Mouse (Mus musculus) hematopoietic stem cell, adult 5-6 weeks (primary cell): Measurements from ENCODE around the gene Pak1. TPM values are rescaled to one million over a fixed set of nuclear protein-coding genes. Genes with fewer than 3 reads are reported as not detected.

Experiments
- ATAC-seq, 2 experiments: fragments of 125-278 bp in 1 of 2; replicated peaks in 1 of 2; 2 replicates each; pipeline ENCODE4 v1.8.0; 2016 to 2017; ENCODE audit warnings: inconsistent platforms in 2 of 2, mild to moderate bottlenecking in 2 of 2, moderate number of reproducible peaks in 2 of 2, low read depth in 1 of 2, moderate TSS enrichment in 1 of 2; ENCODE audit not compliant: low FRiP score in 2 of 2, poor library complexity in 2 of 2, severe bottlenecking in 2 of 2, insufficient read depth in 1 of 2, low TSS enrichment in 1 of 2
- total RNA-seq: library from RNA; stranded (forward); fragments of 172-1452, 232-1000 nt; gene quantifications from 2 replicates; pipeline ENCODE4 v1.2.3, GENCODE M21; 2017

Gene Pak1
- total RNA-seq: 48.4 and 59.8 TPM in 2 replicates

GRCm38 (mm10) chr7:97788190-97788668 is at the start of gene Pak1:
Gene Pak1, plus strand, starts transcription at chr7:97788541.
- ATAC-seq: peak; percentile 54 to 79

GRCm38 (mm10) chr7:97740948-97741347 is 47.4 kb upstream of the Pak1 start:
- ATAC-seq: no peak

- no peak for ATAC-seq
Measured at GRCm38 (mm10) chr7:97741756-97742291, 46.5 kb upstream of the Pak1 start.

GRCm38 (mm10) chr7:97745299-97745698 is 43.0 kb upstream of the Pak1 start:
- no peak for ATAC-seq

GRCm38 (mm10) chr7:97747176-97747707 is 41.1 kb upstream of the Pak1 start:
- ATAC-seq: no peak

- ATAC-seq: peak; percentile 63 to 65; a peak in 3 of 4 replicates
Measured at GRCm38 (mm10) chr7:97747787-97748497, 40.4 kb upstream of the Pak1 start.

GRCm38 (mm10) chr7:97748527-97749206 is 39.7 kb upstream of the Pak1 start:
- peak; percentile 47 to 51 for ATAC-seq

DNA sequence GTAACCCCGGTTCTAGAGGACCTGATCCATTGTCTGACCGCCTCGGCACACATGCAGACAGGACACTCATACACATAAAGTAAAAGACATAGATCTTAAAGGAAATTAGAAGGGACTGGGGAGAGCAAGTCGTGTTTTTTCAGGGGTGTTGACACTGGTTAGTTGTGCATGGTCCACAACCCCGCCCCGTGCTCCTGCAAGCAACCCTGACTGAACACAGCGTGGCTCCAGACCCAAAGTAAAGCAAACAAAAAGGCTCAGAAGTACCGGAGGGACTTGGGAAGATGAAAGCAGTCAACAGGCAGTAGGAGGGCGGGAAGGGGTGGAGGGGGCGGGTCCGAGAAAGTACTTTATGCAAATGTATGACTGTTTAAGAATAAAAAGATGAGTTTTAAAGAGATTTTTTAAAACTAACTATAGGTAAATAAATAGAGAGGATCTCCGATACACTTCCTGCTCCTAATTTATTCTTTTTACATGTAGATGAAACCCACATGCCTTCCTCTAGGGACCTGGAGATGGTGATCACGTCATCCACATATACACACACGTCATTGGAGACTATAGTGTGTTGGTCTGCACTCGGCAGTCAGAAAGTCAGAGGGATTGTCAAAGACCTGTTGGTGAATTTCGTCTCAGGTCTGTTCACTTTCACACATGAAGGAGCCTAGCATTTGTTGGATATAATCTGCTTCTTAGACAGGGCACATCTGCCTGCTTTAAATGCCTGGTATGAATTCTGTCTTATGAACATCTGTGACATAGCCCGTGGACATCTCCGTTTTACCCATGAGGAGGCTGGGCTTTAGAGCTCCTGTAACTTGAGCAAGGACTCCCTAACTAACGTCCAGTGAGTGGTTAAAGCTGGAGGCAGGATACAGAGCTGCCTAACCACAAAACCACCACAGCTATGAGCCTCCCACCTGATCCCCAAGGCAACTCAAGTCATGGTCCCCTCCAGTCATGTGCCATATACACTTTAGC is 38.8 kb upstream of the Pak1 start:
- peak; percentile 58 to 65 for ATAC-seq

- ATAC-seq: peak in 1 of 2 experiments; percentile 70; a peak in 1 of 4 replicates
Measured at GRCm38 (mm10) chr7:97756967-97757881, 31.1 kb upstream of the Pak1 start.

GRCm38 (mm10) chr7:97764591-97764990 is 23.8 kb upstream of the Pak1 start:
- ATAC-seq: no peak

DNA sequence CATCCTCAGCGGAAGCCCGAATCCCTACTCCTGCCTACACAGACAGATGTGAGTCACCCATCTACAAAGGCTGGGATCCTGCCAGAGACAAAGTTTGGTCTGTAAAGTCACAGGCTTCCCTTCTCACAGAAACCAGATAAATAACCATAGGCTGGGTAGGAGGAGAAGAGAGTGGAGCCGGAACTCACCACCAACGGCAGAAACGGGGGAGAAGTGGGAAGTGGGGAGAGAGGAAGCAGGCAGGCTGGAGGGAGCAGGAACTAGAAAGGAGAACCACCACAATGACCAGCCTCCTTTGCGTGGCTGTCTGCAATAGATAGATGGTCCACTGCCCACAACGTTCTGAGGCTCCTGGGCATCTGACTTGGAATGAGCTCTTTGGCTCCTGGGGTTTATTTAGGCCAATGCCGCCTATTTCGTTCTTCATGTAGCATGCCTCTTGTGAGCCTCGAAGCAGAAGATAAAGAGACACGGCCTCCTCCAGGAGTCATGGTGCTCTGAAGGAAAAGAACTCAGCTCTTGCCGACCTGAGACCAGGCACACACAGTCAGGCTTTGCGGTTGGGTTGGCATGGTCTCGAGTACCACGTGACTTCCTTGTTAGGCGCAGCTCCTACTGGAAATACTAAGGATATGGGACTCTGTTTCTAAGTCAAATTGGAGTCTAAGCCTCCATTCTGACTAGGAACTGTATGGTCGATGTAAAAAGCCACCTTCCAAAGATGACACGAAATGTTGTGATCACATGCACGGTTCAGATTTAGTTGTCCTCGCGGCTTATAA is 23.0 kb upstream of the Pak1 start:
- peak; percentile 83 to 91 for ATAC-seq

GRCm38 (mm10) chr7:97765963-97766347 is 22.4 kb upstream of the Pak1 start:
- no peak for ATAC-seq

GRCm38 (mm10) chr7:97766406-97767166 is 21.8 kb upstream of the Pak1 start:
- ATAC-seq: no peak

DNA sequence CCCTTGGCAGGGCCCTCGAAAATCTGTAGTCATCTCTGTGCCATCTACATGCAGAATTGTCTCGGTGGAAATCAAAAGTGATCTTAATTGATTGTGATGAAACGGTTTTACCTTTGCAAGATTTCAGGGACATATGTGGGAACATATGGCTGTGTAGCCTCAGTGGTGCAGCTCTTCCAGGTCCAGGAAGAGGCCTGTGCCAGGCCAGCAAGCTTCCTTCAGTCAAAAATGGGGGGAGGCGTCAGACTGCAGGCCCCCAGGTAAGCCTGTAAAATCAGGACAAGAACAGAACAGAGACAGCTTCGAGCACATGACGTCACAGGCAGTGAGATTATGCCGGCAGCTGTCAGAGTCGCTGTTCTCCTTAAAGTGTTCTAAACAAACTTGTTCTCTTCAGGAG is 20.5 kb upstream of the Pak1 start:
- no peak for ATAC-seq

DNA sequence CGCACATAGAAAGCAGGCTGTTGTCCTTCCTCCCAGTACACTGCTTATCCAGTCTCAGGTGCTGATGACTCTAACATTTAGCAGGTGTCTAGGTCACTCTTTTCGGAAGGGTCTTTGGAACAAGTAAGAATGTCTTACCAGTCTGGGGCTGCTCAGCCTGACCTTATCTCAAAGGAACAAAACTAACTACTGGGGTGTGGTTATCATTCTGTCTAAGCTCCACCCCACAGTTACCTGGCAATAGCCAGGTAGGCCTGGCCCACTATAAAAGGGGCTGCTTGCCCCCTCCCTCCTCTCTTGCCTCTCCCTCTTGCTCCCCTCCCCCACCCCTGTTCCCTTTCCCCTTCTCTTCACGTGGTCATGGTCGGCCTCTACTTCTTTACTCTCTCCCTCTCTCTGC is 19.3 kb upstream of the Pak1 start:
- ATAC-seq: no peak
